Mouse (Mus musculus) B cell, adult 2 months (primary cell): ENCODE measurements around the gene Aurkb.
A peak's percentile ranks its signal among the peaks of the same experiment; 100 is the strongest.

Source experiments
- DNase-seq, 2 experiments: peaks; one replicate each; pipeline ENCODE4 v3.0.0; 2022

Gene Aurkb

GRCm38 (mm10) chr11:69036486-69037230 lies 8.8 kb upstream of the Aurkb start:
- peak; percentile 92 to 93 for DNase-seq

GRCm38 (mm10) chr11:69037231-69038061 lies 8.0 kb upstream of the Aurkb start:
- DNase-seq, result peak; percentile 87 to 90

- DNase-seq, result no peak
These were observed 7.3 kb upstream of the Aurkb start for GRCm38 (mm10) chr11:69038173-69038572.

GRCm38 (mm10) chr11:69046395-69046774 lies 938 bp downstream of the Aurkb start:
- no peak for DNase-seq

- DNase-seq, result no peak
These were observed 2.1 kb downstream of the Aurkb start for GRCm38 (mm10) chr11:69047592-69047991.

- DNase-seq, result no peak
These were observed 2.7 kb downstream of the Aurkb start for GRCm38 (mm10) chr11:69048151-69048550.

GRCm38 (mm10) chr11:69050748-69051147 lies 5.3 kb downstream of the Aurkb start:
- no peak for DNase-seq

- no peak for DNase-seq
These were observed 6.3 kb downstream of the Aurkb start for GRCm38 (mm10) chr11:69051771-69052170.

- DNase-seq, result no peak
These were observed 7.5 kb downstream of the Aurkb start for GRCm38 (mm10) chr11:69052824-69053421.

- no peak for DNase-seq
These were observed 8.4 kb downstream of the Aurkb start for GRCm38 (mm10) chr11:69053848-69054247.

- DNase-seq, result no peak
These were observed 12.8 kb downstream of the Aurkb start for GRCm38 (mm10) chr11:69058265-69058664.

GRCm38 (mm10) chr11:69058729-69059356 lies 13.4 kb downstream of the Aurkb start:
- DNase-seq, result no peak

- peak; percentile 90 to 91 for DNase-seq
These were observed 14.0 kb downstream of the Aurkb start, which contains the start of gene Borcs6 for GRCm38 (mm10) chr11:69059357-69059974. Borcs6 (plus strand) TSS chr11:69059717.

GRCm38 (mm10) chr11:69059975-69060411 lies 14.5 kb downstream of the Aurkb start:
- DNase-seq, result peak in 1 of 2 experiments; percentile 53

- DNase-seq, result peak in 1 of 2 experiments; percentile 26
These were observed 15.2 kb downstream of the Aurkb start for GRCm38 (mm10) chr11:69060448-69061254.

GRCm38 (mm10) chr11:69061255-69061912 lies 15.9 kb downstream of the Aurkb start:
- no peak for DNase-seq

- DNase-seq, result peak; percentile 89 to 90
These were observed 16.8 kb downstream of the Aurkb start for GRCm38 (mm10) chr11:69062194-69062760.

- DNase-seq, result peak; percentile 98
These were observed 17.3 kb downstream of the Aurkb start for GRCm38 (mm10) chr11:69062761-69063224.

GRCm38 (mm10) chr11:69063413-69064201 lies 18.2 kb downstream of the Aurkb start:
- peak; percentile 91 for DNase-seq
